Mouse (Mus musculus): ENCODE measurements around the gene Dlx5. TPM values are rescaled to one million over a fixed set of nuclear protein-coding genes. Genes with fewer than 3 reads are reported as not detected.

Dlx5 gene
- polyA plus RNA-seq, 1 experiment: not detected

- Histone ChIP-seq H3K4me2 (ENCODE audit: low read depth) (no peak overlapping the region), H3K27me3 (ENCODE audit: control insufficient read depth, insufficient read depth, insufficient read length) (peaks cover 47% of the 10 kb centered on the region), H3ac (ENCODE audit: control insufficient read depth, insufficient read length) (no peak overlapping the region), H3K36me3 (ENCODE audit: control insufficient read depth, insufficient read depth) (no peaks in the 10 kb centered on the region), H3K79me2 (ENCODE audit: control insufficient read depth, insufficient read depth) (no peaks in the 10 kb centered on the region), H3K4me3 (no peak overlapping the region)
- TF ChIP-seq E2F4 (IDR thresholded peaks at IDR 0.05; ENCODE audit: insufficient read depth) (no peak), MAX (IDR thresholded peaks at IDR 0.05; ENCODE audit: low read depth) (no peak), TCF12 (IDR thresholded peaks at IDR 0.05; ENCODE audit: insufficient read depth, poor library complexity, severe bottlenecking) (no peak)
Measured at GRCm38 (mm10) chr6:6864441-6865440, 17.1 kb downstream of the Dlx5 start.

- Histone ChIP-seq H3K36me3 (ENCODE audit: control insufficient read depth, insufficient read depth) (no peaks in the 10 kb centered on the region), H3K4me2 (ENCODE audit: low read depth) (no peak overlapping the region), H3K79me2 (ENCODE audit: control insufficient read depth, insufficient read depth) (no peaks in the 10 kb centered on the region), H3K4me3 (no peak overlapping the region), H3ac (ENCODE audit: control insufficient read depth, insufficient read length) (no peak overlapping the region), H3K27me3 (ENCODE audit: control insufficient read depth, insufficient read depth, insufficient read length) (peaks cover 48% of the 10 kb centered on the region)
- no peak for TF ChIP-seq TCF12 (IDR thresholded peaks at IDR 0.05; ENCODE audit: insufficient read depth, poor library complexity, severe bottlenecking)
- no peak for TF ChIP-seq POLR2A (IDR thresholded peaks at IDR 0.05; ENCODE audit: insufficient read length, low read depth)
Measured at GRCm38 (mm10) chr6:6863955-6864354, 17.9 kb downstream of the Dlx5 start.

GRCm38 (mm10) chr6:6863160-6863870, 18.6 kb downstream of the Dlx5 start, which contains the start of gene Dlx6:
Dlx6 (plus strand) TSS chr6:6863334.
- Histone ChIP-seq H3K4me2 (ENCODE audit: low read depth) (no peak within 1 kb of the TSS), H3ac (ENCODE audit: control insufficient read depth, insufficient read length) (no peak within 1 kb of the TSS), H3K36me3 (ENCODE audit: control insufficient read depth, insufficient read depth) (no peaks in the 10 kb centered on the region), H3K79me2 (ENCODE audit: control insufficient read depth, insufficient read depth) (no peaks in the 10 kb centered on the region), H3K4me3 (no peak within 1 kb of the TSS), H3K27me3 (ENCODE audit: control insufficient read depth, insufficient read depth, insufficient read length) (peaks cover 48% of the 10 kb centered on the region)
- TF ChIP-seq SRF (IDR thresholded peaks at IDR 0.05; ENCODE audit: control insufficient read depth, insufficient read length, low read depth): no peak
- TF ChIP-seq MYOG (IDR thresholded peaks at IDR 0.05; ENCODE audit: control insufficient read depth in 1 of 3, insufficient read depth in 1 of 3, insufficient read length in 2 of 3, low read depth in 2 of 3): no peak
- no peak for TF ChIP-seq POLR2A (IDR thresholded peaks at IDR 0.05; ENCODE audit: insufficient read length, low read depth)
- TF ChIP-seq USF1 (IDR thresholded peaks at IDR 0.05; ENCODE audit: low read depth): no peak
- no peak for TF ChIP-seq MYOD1 (IDR thresholded peaks at IDR 0.05; ENCODE audit: control insufficient read depth in 1 of 3, insufficient read length in 2 of 3, low read depth in 2 of 3)
- no peak for TF ChIP-seq TCF3 (IDR thresholded peaks at IDR 0.05; ENCODE audit: insufficient read length, low read depth)
- TF ChIP-seq TCF12 (IDR thresholded peaks at IDR 0.05; ENCODE audit: insufficient read depth, poor library complexity, severe bottlenecking): no peak
- TF ChIP-seq E2F4 (IDR thresholded peaks at IDR 0.05; ENCODE audit: insufficient read depth): no peak
- TF ChIP-seq MAX (IDR thresholded peaks at IDR 0.05; ENCODE audit: low read depth): no peak
- no peak for TF ChIP-seq CEBPB (IDR thresholded peaks at IDR 0.05; ENCODE audit: insufficient read depth, poor library complexity, severe bottlenecking)
- TF ChIP-seq POLR2AphosphoS2 (IDR thresholded peaks at IDR 0.05; ENCODE audit: insufficient read length, low read depth): no peak
- TF ChIP-seq REST (IDR thresholded peaks at IDR 0.05; ENCODE audit: insufficient read depth, insufficient read length): no peak

GRCm38 (mm10) chr6:6862611-6863010, 19.3 kb downstream of the Dlx5 start:
- Histone ChIP-seq H3K4me3 (no peak overlapping the region), H3K36me3 (ENCODE audit: control insufficient read depth, insufficient read depth) (no peaks in the 10 kb centered on the region), H3K79me2 (ENCODE audit: control insufficient read depth, insufficient read depth) (no peaks in the 10 kb centered on the region), H3K4me2 (ENCODE audit: low read depth) (no peak overlapping the region), H3ac (ENCODE audit: control insufficient read depth, insufficient read length) (no peak overlapping the region), H3K27me3 (ENCODE audit: control insufficient read depth, insufficient read depth, insufficient read length) (peaks cover 48% of the 10 kb centered on the region)
- no peak for TF ChIP-seq USF1 (IDR thresholded peaks at IDR 0.05; ENCODE audit: low read depth)
- TF ChIP-seq TCF3 (IDR thresholded peaks at IDR 0.05; ENCODE audit: insufficient read length, low read depth): no peak
- no peak for TF ChIP-seq MAX (IDR thresholded peaks at IDR 0.05; ENCODE audit: low read depth)
- TF ChIP-seq MYOG (IDR thresholded peaks at IDR 0.05; ENCODE audit: control insufficient read depth in 1 of 3, insufficient read depth in 1 of 3, insufficient read length in 2 of 3, low read depth in 2 of 3): no peak
- no peak for TF ChIP-seq REST (IDR thresholded peaks at IDR 0.05; ENCODE audit: insufficient read depth, insufficient read length)
- TF ChIP-seq MYOD1 (IDR thresholded peaks at IDR 0.05; ENCODE audit: control insufficient read depth in 1 of 3, insufficient read length in 2 of 3, low read depth in 2 of 3): no peak
- no peak for TF ChIP-seq CEBPB (IDR thresholded peaks at IDR 0.05; ENCODE audit: insufficient read depth, poor library complexity, severe bottlenecking)
- no peak for TF ChIP-seq SRF (IDR thresholded peaks at IDR 0.05; ENCODE audit: control insufficient read depth, insufficient read length, low read depth)
- TF ChIP-seq TCF12 (IDR thresholded peaks at IDR 0.05; ENCODE audit: insufficient read depth, poor library complexity, severe bottlenecking): no peak
- no peak for TF ChIP-seq E2F4 (IDR thresholded peaks at IDR 0.05; ENCODE audit: insufficient read depth)
- TF ChIP-seq POLR2A (IDR thresholded peaks at IDR 0.05; ENCODE audit: insufficient read length, low read depth): no peak
- no peak for TF ChIP-seq POLR2AphosphoS2 (IDR thresholded peaks at IDR 0.05; ENCODE audit: insufficient read length, low read depth)

All from myocyte (in vitro differentiated cells).